Mouse (Mus musculus) MEL (cell line): ENCODE data around the gene Prr5l. TPM values are rescaled to one million over a fixed set of nuclear protein-coding genes. Genes with fewer than 3 reads are reported as not detected.

Experiments
- DNase-seq: peaks from one replicate; pipeline ENCODE4 v3.0.0; 2011; ENCODE audit warnings: low read depth, low spot score
- H3K27ac ChIP-seq: 2 replicates; pipeline ENCODE4 v1.5.1; 2012; ENCODE audit warnings: low read depth, mild to moderate bottlenecking, control low read depth, low read length, moderate library complexity; ENCODE audit not compliant: control insufficient read depth
- H3K27me3 ChIP-seq, 2 experiments: fragments of 150-350 bp in 1 of 2; sonication (generic) in 1 of 2; 2 replicates each; pipeline ENCODE4 v1.6.1; 2012; ENCODE audit warnings: low read length in 2 of 2, mild to moderate bottlenecking in 2 of 2, improper control_type of control experiment in 1 of 2, moderate library complexity in 1 of 2; ENCODE audit not compliant: insufficient read depth in 2 of 2, control insufficient read depth in 1 of 2
- H3K36me3 ChIP-seq, 2 experiments: 2 replicates each; pipeline ENCODE4 v1.6.1; 2012 to 2014; ENCODE audit warnings: low read length in 2 of 2, improper control_type of control experiment in 1 of 2, inconsistent platforms in 1 of 2, mild to moderate bottlenecking in 1 of 2; ENCODE audit not compliant: insufficient read depth in 2 of 2, control insufficient read depth in 1 of 2
- H3K4me1 ChIP-seq, 2 experiments: fragments of 150-350 bp in 1 of 2; sonication (generic) in 1 of 2; 2 replicates each; pipeline ENCODE4 v1.6.1; 2012; ENCODE audit warnings: low read length in 2 of 2, improper control_type of control experiment in 1 of 2, mild to moderate bottlenecking in 1 of 2; ENCODE audit not compliant: insufficient read depth in 2 of 2, control insufficient read depth in 1 of 2
- H3K4me3 ChIP-seq, 2 experiments: fragments of 150-350 bp in 1 of 2; sonication (generic) in 1 of 2; 2 replicates each; pipeline ENCODE4 v1.5.1; 2012; ENCODE audit warnings: low read depth in 2 of 2, low read length in 2 of 2, mild to moderate bottlenecking in 2 of 2, moderate library complexity in 2 of 2, control low read depth in 1 of 2, improper control_type of control experiment in 1 of 2; ENCODE audit not compliant: control insufficient read depth in 1 of 2, insufficient read depth in 1 of 2
- H3K79me2 ChIP-seq: 2 replicates; pipeline ENCODE4 v1.6.1; 2012; ENCODE audit warnings: mild to moderate bottlenecking, low read length, moderate library complexity; ENCODE audit not compliant: control insufficient read depth, poor library complexity, insufficient read depth
- H3K9ac ChIP-seq: 2 replicates; pipeline ENCODE4 v1.6.1; 2012; ENCODE audit warnings: low read depth, mild to moderate bottlenecking, control low read depth, low read length, moderate library complexity; ENCODE audit not compliant: control insufficient read depth, poor library complexity, severe bottlenecking
- H3K9me3 ChIP-seq: fragments of 150-350 bp; sonication (generic); replicated peaks from 2 replicates; pipeline ENCODE4 v1.6.1; 2012; ENCODE audit warnings: mild to moderate bottlenecking, low read length, improper control_type of control experiment, moderate library complexity; ENCODE audit not compliant: insufficient read depth
- CHD1 ChIP-seq: IDR thresholded peaks from 2 replicates; pipeline ENCODE4 v1.6.1; 2012; ENCODE audit warnings: low read depth, mild to moderate bottlenecking, inconsistent platforms, low read length, improper control_type of control experiment
- CTCF ChIP-seq, 3 experiments: IDR thresholded peaks in 2 of 3; conservative IDR thresholded peaks in 1 of 3; 2 replicates each; pipeline ENCODE4 v1.5.1; 2011 to 2012; ENCODE audit warnings: low read length in 3 of 3, low read depth in 2 of 3, mild to moderate bottlenecking in 2 of 3, improper control_type of control experiment in 1 of 3, inconsistent platforms in 1 of 3, mixed read lengths in 1 of 3, moderate library complexity in 1 of 3; ENCODE audit not compliant: control insufficient read depth in 1 of 3, insufficient read depth in 1 of 3, poor library complexity in 1 of 3, severe bottlenecking in 1 of 3
- ELF1 ChIP-seq: IDR thresholded peaks from 2 replicates; pipeline ENCODE4 v1.6.1; 2014; ENCODE audit warnings: low read depth, mild to moderate bottlenecking, inconsistent platforms, low read length, improper control_type of control experiment, moderate library complexity
- ETS1 ChIP-seq: IDR thresholded peaks from 2 replicates; pipeline ENCODE4 v1.6.1; 2012; ENCODE audit warnings: low read depth, mild to moderate bottlenecking, inconsistent platforms, low read length, improper control_type of control experiment, moderate library complexity
- KAT2A ChIP-seq: conservative IDR thresholded peaks from 2 replicates; pipeline ENCODE4 v1.6.1; 2012; ENCODE audit warnings: low read depth, low read length, improper control_type of control experiment, inconsistent platforms
- MYB ChIP-seq: IDR thresholded peaks from 2 replicates; pipeline ENCODE4 v1.6.1; 2011; ENCODE audit warnings: mild to moderate bottlenecking, low read depth, low read length, improper control_type of control experiment
- MYC ChIP-seq: IDR thresholded peaks from 2 replicates; pipeline ENCODE4 v1.6.1; 2011; ENCODE audit warnings: low read depth, mild to moderate bottlenecking, low read length, improper control_type of control experiment, moderate library complexity
- POLR2AphosphoS5 ChIP-seq: IDR thresholded peaks from 2 replicates; pipeline ENCODE4 v1.6.1; 2012; ENCODE audit warnings: low read depth, borderline replicate concordance, mild to moderate bottlenecking, inconsistent platforms, low read length, moderate library complexity, mixed read lengths
- RAD21 ChIP-seq: IDR thresholded peaks from 2 replicates; pipeline ENCODE4 v1.6.1; 2011; ENCODE audit warnings: mild to moderate bottlenecking, low read depth, low read length, improper control_type of control experiment
- SIN3A ChIP-seq: IDR thresholded peaks from 2 replicates; pipeline ENCODE4 v1.6.1; 2012; ENCODE audit warnings: low read length, improper control_type of control experiment, inconsistent platforms
- SMC3 ChIP-seq: IDR thresholded peaks from 2 replicates; pipeline ENCODE4 v1.6.1; 2011; ENCODE audit warnings: low read depth, low read length, improper control_type of control experiment
- TAL1 ChIP-seq: IDR thresholded peaks from 2 replicates; pipeline ENCODE4 v1.6.1; 2012; ENCODE audit warnings: mild to moderate bottlenecking, inconsistent platforms, low read length, moderate library complexity, mixed read lengths
- TCF12 ChIP-seq: IDR thresholded peaks from 2 replicates; pipeline ENCODE4 v1.6.1; 2014; ENCODE audit warnings: low read depth, mild to moderate bottlenecking, inconsistent platforms, low read length, improper control_type of control experiment, moderate library complexity
- USF1 ChIP-seq: IDR thresholded peaks from 2 replicates; pipeline ENCODE4 v1.6.1; 2014; ENCODE audit warnings: low read depth, mild to moderate bottlenecking, inconsistent platforms, low read length, improper control_type of control experiment, moderate library complexity
- USF2 ChIP-seq, 2 experiments: IDR thresholded peaks; 2 replicates each; pipeline ENCODE4 v1.6.1; 2011 to 2012; ENCODE audit warnings: improper control_type of control experiment in 2 of 2, low read length in 2 of 2, borderline replicate concordance in 1 of 2, inconsistent platforms in 1 of 2, low read depth in 1 of 2, mild to moderate bottlenecking in 1 of 2; ENCODE audit not compliant: insufficient read depth in 1 of 2
- ZC3H11A ChIP-seq: IDR thresholded peaks from 2 replicates; pipeline ENCODE4 v1.6.1; 2012; ENCODE audit warnings: low read depth, mild to moderate bottlenecking, inconsistent platforms, low read length, improper control_type of control experiment
- ZMIZ1 ChIP-seq: IDR thresholded peaks from 2 replicates; pipeline ENCODE4 v1.6.1; 2012; ENCODE audit warnings: low read depth, mild to moderate bottlenecking, inconsistent platforms, low read length, improper control_type of control experiment, moderate library complexity
- polyA plus RNA-seq, 2 experiments: library from polyadenylated mRNA; stranded (reverse) in 1 of 2; unstranded in 1 of 2; fragments of >175 nt in 1 of 2; fragments of >200 nt in 1 of 2; gene quantifications; 2 replicates each; pipeline versions ENCODE4 v1.2.1 to v1.2.4; 2012; ENCODE audit warnings: low replicate concordance in 2 of 2, low read depth in 1 of 2; ENCODE audit not compliant: insufficient read length in 2 of 2, insufficient read depth in 1 of 2, missing spikeins in 1 of 2
- total RNA-seq: library from RNA; depleted of rRNA; stranded (reverse); fragments of 300-350 nt; gene quantifications from 2 replicates; pipeline ENCODE4 v1.2.3, GENCODE M21; 2012

Prr5l gene
- total and polyA plus RNA-seq, 3 experiments = 0.04 TPM; not detected in 2

DNA sequence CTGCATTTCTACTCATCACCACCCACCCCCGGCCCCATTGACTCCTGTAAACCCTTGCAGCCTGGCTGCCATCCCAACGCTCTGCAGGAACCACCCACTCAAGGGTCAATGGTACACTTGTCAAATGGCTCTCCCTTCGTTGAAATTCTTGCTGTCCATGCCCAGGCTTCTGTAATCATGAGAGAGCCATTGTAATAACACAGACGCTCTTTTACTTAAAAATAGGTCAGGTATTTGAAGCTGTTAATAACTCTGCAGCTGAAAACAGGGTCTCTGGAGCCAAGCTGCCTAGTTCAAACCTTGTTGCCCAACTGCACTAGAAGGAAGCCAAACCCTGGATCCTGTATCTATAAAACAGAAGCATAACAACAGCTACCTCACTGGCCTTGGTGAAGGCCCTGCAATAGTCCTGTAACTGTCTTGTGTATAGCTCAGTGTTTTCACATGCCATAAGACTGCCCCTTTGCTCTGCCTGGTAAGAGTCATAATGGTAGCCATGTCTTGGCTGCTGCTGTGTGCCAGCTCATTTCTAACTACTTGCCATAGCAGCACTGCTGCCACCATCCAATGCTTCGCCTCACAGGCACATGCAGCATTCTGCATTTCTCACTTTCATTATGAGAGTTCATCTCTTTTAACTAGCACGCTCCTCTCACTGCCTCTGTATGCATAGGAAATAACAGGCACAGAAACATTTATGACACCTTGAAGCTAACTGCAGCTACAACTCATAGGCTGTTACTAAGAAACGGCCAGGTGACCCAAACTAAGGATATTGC is 63.7 kb downstream of the Prr5l start:
- Histone ChIP-seq H3K36me3 (no peaks in the 10 kb centered on the region), H3K4me3 (no peak overlapping the region), H3K79me2 (no peaks in the 10 kb centered on the region)
- TF ChIP-seq USF1 = no peak
- TF ChIP-seq CHD1 = no peak
- TF ChIP-seq MYC = no peak
- no peak for TF ChIP-seq SIN3A
- TF ChIP-seq POLR2AphosphoS5 = no peak
- no peak for TF ChIP-seq KAT2A
- TF ChIP-seq ZC3H11A = no peak
- TF ChIP-seq, all 39 proteins: peak for 0
- Histone ChIP-seq H3K9ac (no peak overlapping the region), H3K27me3 (peaks cover 3 to 6% of the 10 kb centered on the region in 2 experiments; a peak in 2 of 4 replicates), H3K9me3 (no peaks in the 10 kb centered on the region), H3K4me1 (0 out of 4 replicates have a peak, but pooled peaks cover 0 to under 1% of the 10 kb centered on the region in 2 experiments), H3K27ac (no peak overlapping the region)
- no peak for DNase-seq

DNA sequence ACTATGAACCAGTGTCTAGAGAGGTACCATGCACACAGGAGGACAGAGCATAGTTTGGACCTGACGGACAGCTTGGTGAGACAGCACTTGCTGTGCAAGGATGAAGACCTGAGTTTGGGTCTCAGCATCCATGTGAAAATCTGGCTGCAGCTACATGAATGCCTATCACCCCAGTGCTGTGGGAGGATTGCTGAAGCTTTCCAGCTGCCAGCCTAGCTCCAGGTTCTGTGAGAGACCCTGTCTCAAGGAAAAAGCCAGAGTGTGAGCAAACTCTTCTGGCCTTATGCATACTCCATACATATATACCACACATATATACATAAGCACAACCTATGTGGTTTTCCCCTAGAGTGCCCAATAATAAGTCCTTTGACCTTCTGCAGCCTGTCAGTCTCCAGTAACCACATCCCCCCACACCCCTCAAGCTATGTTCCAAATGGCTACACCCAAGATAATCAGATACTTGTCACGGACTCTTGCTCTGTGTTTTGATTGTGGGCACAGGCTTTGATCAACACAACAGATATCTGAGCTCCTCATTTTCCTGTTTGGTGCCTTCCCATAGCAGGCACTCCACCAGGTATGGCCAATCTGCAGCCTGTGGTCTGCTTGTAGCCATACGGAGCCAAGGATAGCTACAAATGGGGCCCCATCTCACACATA is 66.0 kb downstream of the Prr5l start:
- TF ChIP-seq ETS1 = no peak
- H3K36me3 ChIP-seq = no peaks in the 10 kb centered on the region
- H3K9me3 ChIP-seq = no peaks in the 10 kb centered on the region
- no peak overlapping the region for H3K9ac ChIP-seq
- H3K27ac ChIP-seq = no peak overlapping the region
- H3K4me1 ChIP-seq = 0 out of 4 replicates have a peak, but pooled peaks cover 0 to 5% of the 10 kb centered on the region in 2 experiments
- H3K27me3 ChIP-seq = peaks cover 3 to 6% of the 10 kb centered on the region in 2 experiments; a peak in 2 of 4 replicates
- no peaks in the 10 kb centered on the region for H3K79me2 ChIP-seq
- DNase-seq = no peak
- H3K4me3 ChIP-seq = no peak overlapping the region

DNA sequence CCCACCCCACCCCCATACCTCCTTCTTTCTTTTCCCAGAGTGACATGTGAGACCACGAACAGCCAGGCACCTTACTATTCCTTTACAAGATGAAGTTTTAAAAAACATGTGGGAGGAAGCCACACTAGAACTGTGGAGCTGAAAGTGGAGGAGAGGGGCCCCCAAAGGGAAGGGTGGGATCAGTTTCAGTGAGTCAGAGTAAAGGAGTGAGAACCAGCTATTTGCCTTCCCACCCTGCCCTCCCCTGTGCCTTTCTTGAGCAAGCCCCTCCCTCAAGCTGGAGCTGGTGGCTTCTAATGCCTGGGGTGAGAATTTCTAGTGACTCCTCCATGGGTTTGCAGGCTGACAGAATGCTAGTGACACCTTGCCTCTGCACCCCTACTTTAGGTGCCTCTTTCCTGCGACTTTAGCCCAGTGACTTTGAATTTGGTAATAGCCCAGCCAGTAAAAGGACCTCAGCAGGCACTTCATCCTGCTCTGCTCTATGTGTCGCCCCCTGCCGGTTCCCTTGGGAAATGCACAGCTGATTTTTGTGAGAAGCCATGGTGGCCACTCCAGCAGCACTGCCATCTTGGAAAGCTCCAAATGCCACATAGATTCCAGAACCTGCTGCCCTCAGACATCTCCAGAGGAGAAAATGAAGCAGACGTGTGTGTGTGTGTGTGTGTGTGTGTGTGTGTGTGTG is 67.4 kb downstream of the Prr5l start:
- Histone ChIP-seq H3K79me2 (no peaks in the 10 kb centered on the region), H3K4me3 (no peak overlapping the region), H3K9me3 (no peaks in the 10 kb centered on the region), H3K4me1 (0 out of 4 replicates have a peak, but pooled peaks cover 0 to 5% of the 10 kb centered on the region in 2 experiments), H3K36me3 (no peaks in the 10 kb centered on the region), H3K27ac (no peak overlapping the region), H3K27me3 (peaks cover 3 to 6% of the 10 kb centered on the region in 2 experiments; a peak in 2 of 4 replicates), H3K9ac (no peak overlapping the region)
- TF ChIP-seq TCF12 = no peak
- no peak for TF ChIP-seq TAL1
- no peak for TF ChIP-seq USF2 (IDR thresholded peaks at IDR 0.05; ENCODE audit: borderline replicate concordance in 1 of 2, insufficient read depth in 1 of 2, low read depth in 1 of 2, low read length in 2 of 2)
- no peak for TF ChIP-seq ELF1
- TF ChIP-seq ZMIZ1 = no peak
- TF ChIP-seq SMC3 = peak; percentile 72
- TF ChIP-seq CTCF (IDR thresholded peaks at IDR 0.05 in 2 of 3, conservative IDR thresholded peaks at IDR 0.05 in 1 of 3; ENCODE audit: control insufficient read depth in 1 of 3, insufficient read depth in 1 of 3, low read depth in 2 of 3, low read length in 3 of 3, poor library complexity in 1 of 3, severe bottlenecking in 1 of 3) = peak; percentile 65 to 76 (median 72)
- TF ChIP-seq MYB = no peak
- peak; percentile 25 for TF ChIP-seq RAD21
- peak; percentile 37 for DNase-seq
